Mouse (Mus musculus) embryo, embryonic 10.5 days (tissue): ENCODE data around the gene Dnajc5.
A peak's percentile ranks its signal among the peaks of the same experiment; 100 is the strongest.
"Not testable (repeated sequence)": the region's sequence is repeated elsewhere in the genome, so short reads cannot be mapped to it uniquely, and the experiment has no call there.

Experiments used
- DNase-seq: peaks from one replicate; pipeline ENCODE4 v3.0.0-alpha.2; 2015; ENCODE audit warnings: low spot score

Dnajc5 gene

DNA sequence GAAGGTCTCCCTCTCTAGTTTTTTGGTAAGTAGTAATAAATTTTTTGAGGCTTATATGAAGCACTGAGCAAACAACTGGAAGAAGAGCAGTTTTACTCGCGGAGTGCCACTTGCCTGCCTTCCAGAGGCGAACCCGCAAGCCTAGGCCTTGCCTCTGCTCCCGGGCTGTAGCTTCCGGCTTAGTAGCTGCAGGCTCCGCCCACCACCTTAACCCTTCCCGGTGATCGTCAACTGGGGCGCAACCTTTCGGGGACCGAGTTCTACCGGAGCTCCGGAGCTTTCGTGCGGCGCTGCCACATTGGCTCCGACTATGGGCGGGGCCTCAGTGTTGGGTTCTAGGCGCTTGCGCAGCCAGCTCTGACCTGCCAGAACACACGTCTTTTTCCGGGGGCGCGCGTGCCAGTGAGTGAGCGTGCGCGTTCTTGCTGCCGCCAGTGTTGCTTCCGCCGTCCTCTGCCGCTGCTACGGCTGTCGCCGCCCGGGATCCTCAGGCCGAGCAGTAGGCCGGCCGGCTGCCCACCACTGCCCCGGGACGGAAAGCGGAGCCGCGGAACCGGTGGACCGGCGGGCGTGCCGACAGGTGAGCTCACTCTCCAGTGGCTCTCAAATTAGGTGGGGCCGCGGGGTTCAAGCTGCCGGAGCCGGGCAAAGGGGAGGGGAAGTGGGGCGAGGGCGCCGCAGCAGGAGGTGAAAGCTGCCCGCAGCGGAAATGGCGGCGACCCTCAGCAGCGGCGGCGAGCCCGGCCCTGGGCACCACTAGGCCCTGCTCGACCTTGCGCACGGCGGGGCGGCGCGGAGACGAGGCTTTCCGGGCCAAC, at the start of gene Dnajc5:
TSS of gene Dnajc5 (plus strand) at position 368 of the 818 bp plus-strand sequence.
- DNase-seq, result peak; percentile 98

GRCm38 (mm10) chr2:181471246-181471645, 49.0 kb upstream of the Dnajc5 start:
- no peak for DNase-seq

GRCm38 (mm10) chr2:181472256-181472827, 47.9 kb upstream of the Dnajc5 start:
- no peak for DNase-seq

- no peak for DNase-seq
Observed at GRCm38 (mm10) chr2:181483120-181483519, 37.2 kb upstream of the Dnajc5 start.

GRCm38 (mm10) chr2:181483562-181484318, 36.5 kb upstream of the Dnajc5 start:
- DNase-seq, result peak; percentile 62

GRCm38 (mm10) chr2:181484456-181485233, 35.6 kb upstream of the Dnajc5 start:
- DNase-seq, result no peak

DNA sequence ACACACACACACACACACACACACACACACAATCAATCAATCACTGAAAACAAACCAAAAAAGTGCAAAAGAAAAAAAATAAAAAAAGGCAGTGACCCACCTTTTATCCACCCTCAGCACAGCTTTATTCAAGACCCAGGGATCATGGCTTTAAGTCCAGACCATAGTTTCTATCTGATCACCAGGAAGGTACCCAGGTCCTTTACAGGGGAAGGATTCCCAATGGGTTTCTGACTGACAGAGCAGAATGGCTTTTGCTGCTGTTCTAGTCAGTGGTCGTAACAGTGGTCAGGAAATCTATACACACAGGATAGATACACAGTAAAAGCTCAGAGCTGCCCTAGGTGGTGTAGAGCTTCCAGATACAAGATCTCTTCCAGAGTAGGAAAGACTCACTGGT, 34.5 kb upstream of the Dnajc5 start:
- peak; percentile 37 for DNase-seq

GRCm38 (mm10) chr2:181487338-181488277, 32.7 kb upstream of the Dnajc5 start:
- peak; percentile 79 for DNase-seq

- peak; percentile 45 for DNase-seq
Observed at GRCm38 (mm10) chr2:181491432-181492205, 28.7 kb upstream of the Dnajc5 start.

- no peak for DNase-seq
Observed at GRCm38 (mm10) chr2:181492206-181492605, 28.1 kb upstream of the Dnajc5 start.

DNA sequence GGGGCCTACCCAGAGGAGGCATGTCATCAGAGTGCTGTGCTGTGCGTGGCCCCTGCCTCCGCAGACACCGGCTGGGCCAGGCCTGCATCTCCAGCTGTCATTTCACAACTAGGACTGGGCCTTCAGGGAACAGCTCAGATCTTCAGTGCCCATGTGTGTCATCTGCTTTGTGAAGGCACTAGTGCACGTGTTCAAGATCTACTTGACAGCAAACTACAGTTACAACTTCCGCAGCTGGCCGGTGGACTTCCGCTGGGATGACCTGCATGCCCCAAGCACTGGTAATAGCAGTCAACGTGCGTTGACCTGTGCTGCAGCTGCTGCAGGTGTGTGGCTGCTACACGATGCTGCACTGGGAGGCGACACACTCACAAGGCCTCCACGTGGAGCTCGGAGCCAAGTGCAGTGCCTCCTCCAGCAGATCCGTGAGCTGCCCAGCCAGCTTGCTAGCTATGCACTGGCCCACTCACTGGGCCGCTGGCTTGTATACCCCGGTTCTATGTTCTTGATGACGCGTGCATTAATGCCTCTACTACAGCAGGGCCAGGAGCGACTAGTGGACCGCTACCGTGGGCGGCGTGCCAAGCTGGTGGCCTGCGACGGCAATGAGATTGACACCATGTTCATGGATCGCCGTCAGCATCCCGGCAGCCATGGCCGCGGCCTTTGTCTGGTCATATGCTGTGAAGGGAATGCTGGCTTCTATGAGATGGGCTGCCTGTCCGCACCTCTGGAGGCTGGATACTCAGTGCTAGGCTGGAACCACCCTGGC, 26.9 kb upstream of the Dnajc5 start, which contains the start of gene Abhd16b:
TSS of gene Abhd16b (plus strand) at position 51 of the 772 bp plus-strand sequence.
- DNase-seq, result no peak

- DNase-seq, result no peak
Observed at GRCm38 (mm10) chr2:181494266-181494945, 25.9 kb upstream of the Dnajc5 start.

DNA sequence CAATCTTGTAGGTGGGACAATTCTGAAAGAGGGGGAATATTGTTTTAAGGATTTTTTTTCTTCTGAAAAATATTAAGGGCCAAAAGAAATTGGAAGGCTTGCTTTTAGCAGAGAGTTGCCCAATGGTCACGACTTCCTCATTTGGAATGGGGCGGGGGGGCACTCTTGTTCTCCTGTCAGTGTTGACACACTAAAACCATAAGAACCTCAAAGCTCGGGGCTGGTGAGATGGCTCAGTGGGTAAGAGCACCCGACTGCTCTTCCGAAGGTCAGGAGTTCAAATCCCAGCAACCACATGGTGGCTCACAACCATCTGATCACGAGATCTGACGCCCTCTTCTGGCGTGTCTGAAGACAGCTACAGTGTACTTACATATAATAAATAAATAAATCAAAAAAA, 24.4 kb upstream of the Dnajc5 start:
- DNase-seq, result not testable (repeated sequence)

DNA sequence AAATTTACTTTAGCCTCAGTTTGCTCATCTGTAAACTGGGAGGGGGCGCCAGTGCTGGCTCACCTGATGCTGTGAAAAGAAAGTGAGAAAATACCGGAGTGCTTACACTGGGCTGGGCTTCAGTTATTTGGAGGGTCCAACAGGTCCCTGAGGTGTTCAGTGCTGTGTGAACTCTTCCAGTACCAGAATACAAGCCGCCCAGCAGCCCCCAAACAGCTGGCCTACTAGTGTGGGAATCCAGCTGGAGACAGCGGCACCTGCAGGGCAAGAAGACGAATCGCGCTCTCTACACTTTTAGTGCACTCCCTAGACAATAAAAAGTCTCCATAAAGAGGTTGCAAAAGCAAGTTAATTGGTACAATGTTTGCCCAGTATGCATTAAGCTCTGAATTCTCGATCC, 24.0 kb upstream of the Dnajc5 start:
- DNase-seq, result peak; percentile 82

DNA sequence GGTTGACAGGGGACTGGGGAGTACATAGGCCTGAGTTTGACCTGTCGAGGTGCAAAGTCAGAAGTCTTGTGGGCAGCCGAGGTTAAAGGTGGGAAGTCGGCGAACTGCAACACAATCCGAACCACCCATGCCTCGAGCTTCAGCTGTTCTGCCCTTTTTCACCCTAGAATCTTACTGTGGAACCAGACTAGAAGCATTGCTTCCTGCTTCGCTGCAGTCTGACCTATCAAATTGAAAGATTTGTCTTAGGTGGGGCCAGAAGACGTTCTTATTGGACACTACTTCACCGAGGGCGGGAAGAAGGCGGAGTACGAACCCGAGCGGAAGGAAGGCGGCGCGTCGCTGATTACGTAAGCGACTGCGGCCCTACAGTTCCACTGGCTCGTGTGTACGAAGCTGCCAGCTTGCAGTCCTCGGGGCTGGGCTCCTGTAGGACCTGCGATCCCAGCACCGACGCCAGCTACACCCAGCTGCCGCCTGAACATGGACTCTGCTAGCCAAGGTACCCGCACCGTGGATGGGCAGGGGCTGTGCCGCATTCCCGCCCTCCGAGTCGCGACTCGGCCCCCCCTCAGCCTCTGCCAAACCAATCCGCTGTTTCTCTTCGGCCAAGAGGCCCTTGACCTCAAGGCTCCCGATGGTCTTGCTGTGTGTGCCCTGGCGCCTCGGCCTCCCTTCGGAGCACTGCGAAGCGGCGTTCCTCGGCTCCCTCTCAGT, 23.3 kb upstream of the Dnajc5 start, which contains the start of gene Tpd52l2:
TSS of gene Tpd52l2 (plus strand) at position 312 of the 717 bp plus-strand sequence.
- DNase-seq, result peak; percentile 98

GRCm38 (mm10) chr2:181497548-181497875, 22.8 kb upstream of the Dnajc5 start:
- DNase-seq, result peak; percentile 65

- DNase-seq, result no peak
Observed at GRCm38 (mm10) chr2:181498644-181499043, 21.6 kb upstream of the Dnajc5 start.

- DNase-seq, result no peak
Observed at GRCm38 (mm10) chr2:181509191-181509590, 11.1 kb upstream of the Dnajc5 start.
